Mouse (Mus musculus): Measurements from ENCODE around the gene Syn2. TPM values are rescaled to one million over a fixed set of nuclear protein-coding genes. Genes with fewer than 3 reads are reported as not detected.

Syn2 gene
- polyA plus RNA-seq (2015; fragmentation: Nextera tagmentation; extraction: Ambion mirVana) = 1.3 and 1.8 TPM in 2 replicates

- H3K4me3 ChIP-seq (ENCODE audit: low read length) = peak within 1 kb of the TSS; percentile 60
- no peaks in the 10 kb centered on the region for H3K4me1 ChIP-seq (ENCODE audit: control insufficient read depth, insufficient read depth, low read length)
- peak within 1 kb of the TSS; percentile 72 for H3K4me2 ChIP-seq (ENCODE audit: low read depth, low read length)
- peaks cover 3% of the 10 kb centered on the region; the same call in 1 of the 2 replicates for H3K9me3 ChIP-seq (replicated peaks; ENCODE audit: control insufficient read depth, low read length)
- H3K9ac ChIP-seq (ENCODE audit: low read length) = peak within 1 kb of the TSS; percentile 44
- peak; percentile 93 for ATAC-seq (replicated peaks; ENCODE audit: extremely low read depth, insufficient read depth, low FRiP score)
- peaks cover 23% of the 10 kb centered on the region for H3K27me3 ChIP-seq (ENCODE audit: control insufficient read depth, insufficient read depth, low read length)
- under 1% methylated on average over 75 of the region's 75 CpGs for WGBS
- H3K27ac ChIP-seq (ENCODE audit: low read length) = no peak within 1 kb of the TSS
- H3K36me3 ChIP-seq (ENCODE audit: control insufficient read depth, insufficient read depth) = no peaks in the 10 kb centered on the region
Measured at GRCm38 (mm10) chr6:115134501-115135331, at the start of gene Syn2. Syn2 (plus strand) TSS chr6:115134902.

GRCm38 (mm10) chr6:115085274-115085841, 49.3 kb upstream of the Syn2 start:
- Histone ChIP-seq H3K27ac (ENCODE audit: low read length) (no peak overlapping the region), H3K9me3 (replicated peaks; ENCODE audit: control insufficient read depth, low read length) (no peaks in the 10 kb centered on the region), H3K4me3 (ENCODE audit: low read length) (no peak overlapping the region), H3K9ac (ENCODE audit: low read length) (no peak overlapping the region), H3K36me3 (ENCODE audit: control insufficient read depth, insufficient read depth) (no peaks in the 10 kb centered on the region), H3K27me3 (ENCODE audit: control insufficient read depth, insufficient read depth, low read length) (no peaks in the 10 kb centered on the region), H3K4me2 (ENCODE audit: low read depth, low read length) (no peak overlapping the region), H3K4me1 (ENCODE audit: control insufficient read depth, insufficient read depth, low read length) (no peaks in the 10 kb centered on the region)
- WGBS = 56% methylated on average over 9 of the region's 9 CpGs
- ATAC-seq (replicated peaks; ENCODE audit: extremely low read depth, insufficient read depth, low FRiP score) = no peak

GRCm38 (mm10) chr6:115088314-115089106, 46.2 kb upstream of the Syn2 start:
- no peak overlapping the region for H3K4me3 ChIP-seq (ENCODE audit: low read length)
- ATAC-seq (replicated peaks; ENCODE audit: extremely low read depth, insufficient read depth, low FRiP score) = no peak
- H3K4me1 ChIP-seq (ENCODE audit: control insufficient read depth, insufficient read depth, low read length) = no peaks in the 10 kb centered on the region
- WGBS = 57% methylated on average over 7 of the region's 7 CpGs
- H3K9me3 ChIP-seq (replicated peaks; ENCODE audit: control insufficient read depth, low read length) = no peaks in the 10 kb centered on the region
- H3K9ac ChIP-seq (ENCODE audit: low read length) = no peak overlapping the region
- no peak overlapping the region for H3K27ac ChIP-seq (ENCODE audit: low read length)
- no peak overlapping the region for H3K4me2 ChIP-seq (ENCODE audit: low read depth, low read length)
- no peaks in the 10 kb centered on the region for H3K27me3 ChIP-seq (ENCODE audit: control insufficient read depth, insufficient read depth, low read length)
- H3K36me3 ChIP-seq (ENCODE audit: control insufficient read depth, insufficient read depth) = no peaks in the 10 kb centered on the region

GRCm38 (mm10) chr6:115091737-115092136, 43.0 kb upstream of the Syn2 start:
- H3K4me1 ChIP-seq (ENCODE audit: control insufficient read depth, insufficient read depth, low read length) = no peaks in the 10 kb centered on the region
- 45% methylated on average over 1 of the region's 1 CpGs for WGBS
- no peak for ATAC-seq (replicated peaks; ENCODE audit: extremely low read depth, insufficient read depth, low FRiP score)
- no peak overlapping the region for H3K27ac ChIP-seq (ENCODE audit: low read length)
- no peak overlapping the region for H3K4me3 ChIP-seq (ENCODE audit: low read length)
- H3K36me3 ChIP-seq (ENCODE audit: control insufficient read depth, insufficient read depth) = no peaks in the 10 kb centered on the region
- H3K27me3 ChIP-seq (ENCODE audit: control insufficient read depth, insufficient read depth, low read length) = no peaks in the 10 kb centered on the region
- no peak overlapping the region for H3K4me2 ChIP-seq (ENCODE audit: low read depth, low read length)
- no peaks in the 10 kb centered on the region for H3K9me3 ChIP-seq (replicated peaks; ENCODE audit: control insufficient read depth, low read length)
- H3K9ac ChIP-seq (ENCODE audit: low read length) = no peak overlapping the region

- no peaks in the 10 kb centered on the region for H3K27me3 ChIP-seq (ENCODE audit: control insufficient read depth, insufficient read depth, low read length)
- H3K9me3 ChIP-seq (replicated peaks; ENCODE audit: control insufficient read depth, low read length) = no peaks in the 10 kb centered on the region
- H3K9ac ChIP-seq (ENCODE audit: low read length) = no peak overlapping the region
- 50% methylated on average over 4 of the region's 4 CpGs for WGBS
- no peak overlapping the region for H3K4me3 ChIP-seq (ENCODE audit: low read length)
- H3K4me2 ChIP-seq (ENCODE audit: low read depth, low read length) = no peak overlapping the region
- H3K36me3 ChIP-seq (ENCODE audit: control insufficient read depth, insufficient read depth) = no peaks in the 10 kb centered on the region
- no peak for ATAC-seq (replicated peaks; ENCODE audit: extremely low read depth, insufficient read depth, low FRiP score)
- no peak overlapping the region for H3K27ac ChIP-seq (ENCODE audit: low read length)
- no peaks in the 10 kb centered on the region for H3K4me1 ChIP-seq (ENCODE audit: control insufficient read depth, insufficient read depth, low read length)
Measured at GRCm38 (mm10) chr6:115102542-115102941, 32.2 kb upstream of the Syn2 start.

GRCm38 (mm10) chr6:115111426-115111825, 23.3 kb upstream of the Syn2 start:
- Histone ChIP-seq H3K27me3 (ENCODE audit: control insufficient read depth, insufficient read depth, low read length) (no peaks in the 10 kb centered on the region), H3K9ac (ENCODE audit: low read length) (no peak overlapping the region), H3K9me3 (replicated peaks; ENCODE audit: control insufficient read depth, low read length) (no peaks in the 10 kb centered on the region), H3K4me3 (ENCODE audit: low read length) (no peak overlapping the region), H3K36me3 (ENCODE audit: control insufficient read depth, insufficient read depth) (no peaks in the 10 kb centered on the region), H3K4me2 (ENCODE audit: low read depth, low read length) (no peak overlapping the region), H3K27ac (ENCODE audit: low read length) (no peak overlapping the region), H3K4me1 (ENCODE audit: control insufficient read depth, insufficient read depth, low read length) (no peaks in the 10 kb centered on the region)
- ATAC-seq (replicated peaks; ENCODE audit: extremely low read depth, insufficient read depth, low FRiP score) = no peak
- 74% methylated on average over 1 of the region's 1 CpGs for WGBS

GRCm38 (mm10) chr6:115122181-115122580, 12.5 kb upstream of the Syn2 start:
- Histone ChIP-seq H3K4me1 (ENCODE audit: control insufficient read depth, insufficient read depth, low read length) (no peaks in the 10 kb centered on the region), H3K36me3 (ENCODE audit: control insufficient read depth, insufficient read depth) (no peaks in the 10 kb centered on the region), H3K27me3 (ENCODE audit: control insufficient read depth, insufficient read depth, low read length) (no peaks in the 10 kb centered on the region), H3K4me3 (ENCODE audit: low read length) (no peak overlapping the region), H3K9ac (ENCODE audit: low read length) (no peak overlapping the region), H3K4me2 (ENCODE audit: low read depth, low read length) (no peak overlapping the region), H3K27ac (ENCODE audit: low read length) (no peak overlapping the region), H3K9me3 (replicated peaks; ENCODE audit: control insufficient read depth, low read length) (no peaks in the 10 kb centered on the region)
- 78% methylated on average over 4 of the region's 4 CpGs for WGBS
- ATAC-seq (replicated peaks; ENCODE audit: extremely low read depth, insufficient read depth, low FRiP score) = no peak

- H3K4me1 ChIP-seq (ENCODE audit: control insufficient read depth, insufficient read depth, low read length) = no peaks in the 10 kb centered on the region
- peak overlapping the region; percentile 21 for H3K4me3 ChIP-seq (ENCODE audit: low read length)
- peak overlapping the region; percentile 56 for H3K4me2 ChIP-seq (ENCODE audit: low read depth, low read length)
- H3K9me3 ChIP-seq (replicated peaks; ENCODE audit: control insufficient read depth, low read length) = no peaks in the 10 kb centered on the region
- 17% methylated on average over 10 of the region's 10 CpGs for WGBS
- H3K36me3 ChIP-seq (ENCODE audit: control insufficient read depth, insufficient read depth) = no peaks in the 10 kb centered on the region
- peak; percentile 90 for ATAC-seq (replicated peaks; ENCODE audit: extremely low read depth, insufficient read depth, low FRiP score)
- H3K27me3 ChIP-seq (ENCODE audit: control insufficient read depth, insufficient read depth, low read length) = no peaks in the 10 kb centered on the region
- H3K9ac ChIP-seq (ENCODE audit: low read length) = no peak overlapping the region
- no peak overlapping the region for H3K27ac ChIP-seq (ENCODE audit: low read length)
Measured at GRCm38 (mm10) chr6:115123262-115124201, 11.2 kb upstream of the Syn2 start.
